ENCODE assay signal across 9 mouse cellular contexts in genomic region chr6:115991108-115991880, GRCm38 (mm10). TPM values are rescaled to one million over a fixed set of nuclear protein-coding genes. Genes with fewer than 3 reads are reported as not detected.
DNase-seq lines count a peak whose midpoint lies in the region; ATAC-seq lines count a peak whose summit lies in the region.
"Had no signal": no experiment of that assay in that cellular context is flagged by ENCODE, and none has a peak within 500 bp of the region (broad histone marks: within the 10 kb centered on the region; RNA-seq: fewer than 3 reads in every experiment).

No protein-coding gene starts in this region.

- peak; percentile 50 for DNase-seq in gastrocnemius, postnatal 25 days
- DNase-seq in gastrocnemius, adult 18-20 months (ENCODE audit: low spot score): no peak
- DNase-seq in NIH3T3 (ENCODE audit: low read depth): peak; percentile 85
- DNase-seq in urinary bladder, postnatal 25 days (ENCODE audit: low spot score): no peak
- no peak for DNase-seq in urinary bladder, postnatal 36 days (ENCODE audit: low spot score in 2 of 2)

- peak overlapping the region; percentile 71 for H3K27ac ChIP-seq in heart, embryonic 13.5 days (replicated peaks)
- no peak overlapping the region for H3K27ac ChIP-seq in liver, embryonic 15.5 days (replicated peaks)
- H3K27ac ChIP-seq in stomach, embryonic 14.5 days (ENCODE audit: low read length): peak overlapping the region; percentile 72; the same call in 1 of the 2 replicates

- H3K4me1 ChIP-seq in heart, embryonic 13.5 days: peaks cover 78% of the 10 kb centered on the region
- peaks cover 42% of the 10 kb centered on the region for H3K4me1 ChIP-seq in liver, embryonic 15.5 days (replicated peaks)
- peaks cover 43% of the 10 kb centered on the region for H3K4me1 ChIP-seq in stomach, embryonic 14.5 days (ENCODE audit: control insufficient read depth, insufficient read depth, low read length)

- no peak for ATAC-seq in heart, embryonic 13.5 days (ENCODE audit: extremely low read depth, insufficient number of reproducible peaks, low FRiP score, low TSS enrichment)
- ATAC-seq in liver, embryonic 15.5 days (ENCODE audit: insufficient read depth): no peak
- ATAC-seq in stomach, embryonic 14.5 days (ENCODE audit: insufficient number of reproducible peaks, insufficient read depth, low FRiP score, low read depth): no peak

- WGBS in heart, embryonic 13.5 days: 34% methylated on average over 13 of the region's 13 CpGs
- WGBS in liver, embryonic 15.5 days (ENCODE audit: insufficient replicate concordance): 25% methylated on average over 13 of the region's 13 CpGs
- 36% methylated on average over 13 of the region's 13 CpGs for WGBS in stomach, embryonic 14.5 days

- H3K9me3 ChIP-seq in heart, embryonic 13.5 days: peaks cover 10% of the 10 kb centered on the region
- no peaks in the 10 kb centered on the region for H3K9me3 ChIP-seq in liver, embryonic 15.5 days (replicated peaks)
- no peaks in the 10 kb centered on the region for H3K9me3 ChIP-seq in stomach, embryonic 14.5 days (ENCODE audit: control insufficient read depth, low read depth, low read length)

- no peaks in the 10 kb centered on the region for H3K36me3 ChIP-seq in heart, embryonic 13.5 days
- H3K36me3 ChIP-seq in liver, embryonic 15.5 days (replicated peaks): no peaks in the 10 kb centered on the region
- no peaks in the 10 kb centered on the region for H3K36me3 ChIP-seq in stomach, embryonic 14.5 days (ENCODE audit: control insufficient read depth, insufficient read depth, low read length)

- peak overlapping the region; percentile 86 for H3K9ac ChIP-seq in heart, embryonic 13.5 days
- H3K9ac ChIP-seq in liver, embryonic 15.5 days: no peak overlapping the region
- H3K9ac ChIP-seq in stomach, embryonic 14.5 days (replicated peaks; ENCODE audit: low read depth, low read length): peak overlapping the region; percentile 18; the same call in 1 of the 2 replicates

- peak overlapping the region; percentile 76 for H3K4me2 ChIP-seq in heart, embryonic 13.5 days
- H3K4me2 ChIP-seq in liver, embryonic 15.5 days: peak overlapping the region; percentile 80
- peak overlapping the region; percentile 88 for H3K4me2 ChIP-seq in stomach, embryonic 14.5 days (replicated peaks; ENCODE audit: low read depth, low read length)

- peak overlapping the region; percentile 67 for H3K4me3 ChIP-seq in heart, embryonic 13.5 days
- H3K4me3 ChIP-seq in liver, embryonic 15.5 days (replicated peaks): peak overlapping the region; percentile 59; the same call in 1 of the 2 replicates
- peak overlapping the region; percentile 66 for H3K4me3 ChIP-seq in stomach, embryonic 14.5 days (ENCODE audit: low read depth, low read length)

- peaks cover 33% of the 10 kb centered on the region for H3K27me3 ChIP-seq in heart, embryonic 13.5 days (replicated peaks)
- H3K27me3 ChIP-seq in liver, embryonic 15.5 days: peaks cover 77% of the 10 kb centered on the region
- peaks cover 8% of the 10 kb centered on the region; the same call in 1 of the 2 replicates for H3K27me3 ChIP-seq in stomach, embryonic 14.5 days (ENCODE audit: control insufficient read depth, insufficient read depth, low read length)

RNA-seq across cellular contexts. Expression of gene Plxnd1, which starts 3.5 kb away (rescaled TPM):
- total RNA-seq in gastrocnemius, postnatal 25 days (2021): 10 to 100 TPM; 25.7 TPM
- total RNA-seq in gastrocnemius, adult 18-20 months (2021): 10 to 100 TPM; 20.0 to 23.7 TPM
- polyA plus RNA-seq in heart, embryonic 13.5 days (2015; fragmentation: Nextera tagmentation; extraction: Ambion mirVana): 39.6 and 43.5 TPM in 2 replicates
- 8.1 and 9.7 TPM in 2 replicates for polyA plus RNA-seq in liver, embryonic 15.5 days (2015; fragmentation: Nextera tagmentation; extraction: Ambion mirVana)
- 43.1 and 44.5 TPM in 2 replicates for polyA plus RNA-seq in stomach, embryonic 14.5 days (2014; fragmentation: Nextera tagmentation; extraction: Ambion mirVana)

RNA-seq across cellular contexts. Expression of gene H1foo, which starts 46.6 kb away (rescaled TPM):
- total RNA-seq in gastrocnemius, postnatal 25 days (2021): not detected
- total RNA-seq in gastrocnemius, adult 18-20 months (2021): not detected
- polyA plus RNA-seq in heart, embryonic 13.5 days (2015; fragmentation: Nextera tagmentation; extraction: Ambion mirVana): not detected in 2 replicates
- not detected in 2 replicates for polyA plus RNA-seq in liver, embryonic 15.5 days (2015; fragmentation: Nextera tagmentation; extraction: Ambion mirVana)
- polyA plus RNA-seq in stomach, embryonic 14.5 days (2014; fragmentation: Nextera tagmentation; extraction: Ambion mirVana): not detected in 2 replicates
- total RNA-seq: heart, postnatal 14 days had no signal

RNA-seq across cellular contexts. Expression of gene Rho, which starts 59.7 kb away (rescaled TPM):
- total RNA-seq in gastrocnemius, postnatal 25 days (2021): under 1 TPM in 1 of 2 experiments, not detected in 1; 0.20 TPM
- under 1 TPM in 1 of 2 experiments, not detected in 1; 0.05 TPM for total RNA-seq in gastrocnemius, adult 18-20 months (2021)
- 0.08 TPM in 1 of 2 replicates, not detected in the other for polyA plus RNA-seq in heart, embryonic 13.5 days (2015; fragmentation: Nextera tagmentation; extraction: Ambion mirVana)
- not detected in 2 replicates for polyA plus RNA-seq in liver, embryonic 15.5 days (2015; fragmentation: Nextera tagmentation; extraction: Ambion mirVana)
- polyA plus RNA-seq in stomach, embryonic 14.5 days (2014; fragmentation: Nextera tagmentation; extraction: Ambion mirVana): 0.25 TPM in 1 of 2 replicates, not detected in the other

Comparison
In these comparisons a context has a peak if more than half of its experiments do, and no peak if none do; other contexts are left out.
1. DNase-seq: peak in gastrocnemius, postnatal 25 days (single experiment) and NIH3T3 (single experiment); none in gastrocnemius, adult 18-20 months (single experiment), urinary bladder, postnatal 25 days (single experiment) and urinary bladder, postnatal 36 days (0 of 2).
2. Peak in every context shown above with its lines, with median percentiles within 50 percentile points of each other: H3K4me2 ChIP-seq and H3K4me3 ChIP-seq.